Mouse (Mus musculus): Measurements from ENCODE around the gene Chd6.
A peak's percentile ranks its signal among the peaks of the same experiment; 100 is the strongest.

GRCm38 (mm10) chr2:160958737-160959136 lies 150.1 kb downstream of the Chd6 start:
- TF ChIP-seq CTCF (IDR thresholded peaks at IDR 0.05): peak; percentile 60
- TF ChIP-seq EP300 (IDR thresholded peaks at IDR 0.05; ENCODE audit: insufficient read depth, low read depth, low read length): no peak

Data from heart, adult 2 months (tissue).